Comparison of ENCODE assay signal across 18 mouse cellular contexts in genomic region chr14:9455986-9456385, GRCm38 (mm10).
DNase-seq lines count a peak whose midpoint lies in the region; TF ChIP-seq lines count a peak whose summit lies in the region.
"Had no signal": no experiment of that assay in that cellular context is flagged by ENCODE, and none has a peak within 500 bp of the region (broad histone marks: within the 10 kb centered on the region; RNA-seq: fewer than 3 reads in every experiment).

No protein-coding gene starts in this region.

- TF ChIP-seq CTCF in left cerebral cortex, adult 2 months (IDR thresholded peaks at IDR 0.05), result no peak

- no peak overlapping the region for H3K4me3 ChIP-seq in left cerebral cortex, adult 2 months
- H3K4me3 ChIP-seq: embryonic facial prominence, embryonic 10.5 days; embryonic facial prominence, embryonic 12.5 days; forebrain, embryonic 13.5 days; forebrain, embryonic 15.5 days had no signal

- peak; percentile 36 for DNase-seq in adrenal gland, adult 2 months
- DNase-seq in adrenal gland, postnatal 25 days, result no peak
- peak; percentile 35 for DNase-seq in heart, adult 11 months
- no peak for DNase-seq in heart, postnatal 10 days
- peak; percentile 30 for DNase-seq in adrenal gland, postnatal 10 days
- peak; percentile 35 for DNase-seq in adrenal gland, postnatal 14 days
- no peak for DNase-seq in left cerebral cortex, adult 2 months (ENCODE audit: extremely low spot score in 1 of 2, low spot score in 2 of 2)
- DNase-seq in layer of hippocampus, adult 9-11 months, result no peak
- DNase-seq: cerebellum, adult 11-12 months; cerebellum, adult 2 months; cerebellum, adult 9-10 months; cerebellum, postnatal 10 days; cerebellum, postnatal 25 days; forebrain, postnatal 0 days had no signal

- no peak overlapping the region for H3K27ac ChIP-seq in left cerebral cortex, adult 2 months
- H3K27ac ChIP-seq: embryonic facial prominence, embryonic 10.5 days; embryonic facial prominence, embryonic 12.5 days; forebrain, embryonic 13.5 days; forebrain, embryonic 15.5 days had no signal

- intact Hi-C loops in heart, postnatal 10 days (cut with DNase I), result no loop called here
- intact Hi-C loops in left cerebral cortex, adult 2 months (cut with DNase I), result no loop called here

Comparison
In these comparisons a context has a peak if more than half of its experiments do, and no peak if none do; other contexts are left out.
1. DNase-seq: peak in adrenal gland, adult 2 months (single experiment), heart, adult 11 months (single experiment), adrenal gland, postnatal 10 days (single experiment) and adrenal gland, postnatal 14 days (single experiment); none in adrenal gland, postnatal 25 days (single experiment), heart, postnatal 10 days (0 of 2), left cerebral cortex, adult 2 months (0 of 2) and layer of hippocampus, adult 9-11 months (single experiment).